Mouse (Mus musculus): ENCODE results near the gene Spdye4b.

- TF ChIP-seq MAFK (IDR thresholded peaks at IDR 0.05; ENCODE audit: insufficient read depth, low read depth, low read length) (no peak), CHD2 (IDR thresholded peaks at IDR 0.05; ENCODE audit: low read depth, low read length) (no peak)
Measured at GRCm38 (mm10) chr5:143165508-143166070, 15.2 kb upstream of the Spdye4b start.

Measured in ES-E14 (cell line).